Mouse (Mus musculus) T-helper 17 cell (primary cell): ENCODE measurements around the gene Crlf1.

Experiments
- in situ Hi-C, 2 experiments: fragments of 300-600 bp; cut with MboI, MseI; formaldehyde crosslinking; loops; 1 replicate in 1 of 2; 2 replicates in 1 of 2; pipeline ENCODE4 v1.15.1; 2025; ENCODE audit warnings: high pct_unique_total_duplicates in 2 of 2

The Crlf1 gene

DNA sequence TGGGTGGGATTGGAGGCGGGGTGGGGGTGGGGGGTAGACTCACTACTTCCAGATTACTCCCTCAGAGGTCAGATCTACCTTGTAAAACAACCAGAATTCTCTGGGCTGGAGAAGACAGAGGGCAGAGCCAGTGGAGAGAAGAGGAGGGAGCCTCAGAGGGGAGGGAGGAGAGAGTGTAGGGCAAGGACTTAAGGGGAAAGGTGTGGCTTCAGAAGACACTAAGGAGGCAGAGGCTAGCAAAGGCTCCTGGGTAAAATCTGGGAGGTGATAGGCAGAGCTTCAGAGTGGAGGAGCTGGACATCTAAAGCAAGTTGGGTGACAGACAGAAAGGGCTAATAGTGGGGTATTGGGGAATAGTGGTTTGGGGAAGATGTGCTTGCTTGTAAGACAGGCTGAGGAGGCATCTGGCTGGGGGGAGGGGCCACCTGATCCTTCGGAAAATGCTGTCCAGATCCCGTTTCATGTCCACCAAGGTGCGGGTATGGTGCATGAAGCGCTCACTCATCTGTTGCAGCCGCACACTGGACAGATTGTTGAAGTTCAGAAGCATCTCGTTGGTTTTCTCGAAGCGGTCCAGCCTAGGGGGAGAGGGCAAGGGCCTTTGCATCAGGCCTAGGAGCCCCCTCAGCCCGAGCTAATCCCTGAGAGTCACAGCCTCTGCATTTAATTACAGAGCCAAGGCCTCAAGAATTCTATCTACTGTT lies 25.1 kb downstream of the Crlf1 start:
- in situ Hi-C loops = no loop called here

DNA sequence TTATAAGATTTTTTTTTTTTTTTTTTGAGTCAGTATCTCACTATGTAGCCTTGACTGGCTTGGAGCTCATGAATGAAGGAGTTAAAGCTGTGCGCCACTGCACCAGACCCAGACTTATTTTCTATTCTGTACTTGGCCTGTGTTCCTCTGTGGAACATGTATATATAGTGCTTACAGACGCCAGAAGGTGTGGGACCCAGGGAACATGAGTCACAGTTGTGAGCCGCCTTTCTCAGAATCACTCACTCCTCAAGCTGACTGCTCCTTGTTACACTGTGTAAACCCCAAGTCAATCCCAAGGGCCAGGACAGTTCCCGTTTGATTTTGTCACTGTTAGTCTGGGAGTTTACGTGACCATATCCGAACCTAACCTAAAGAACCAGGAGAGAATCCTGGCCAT lies 26.1 kb downstream of the Crlf1 start:
- in situ Hi-C loops = no loop called here

DNA sequence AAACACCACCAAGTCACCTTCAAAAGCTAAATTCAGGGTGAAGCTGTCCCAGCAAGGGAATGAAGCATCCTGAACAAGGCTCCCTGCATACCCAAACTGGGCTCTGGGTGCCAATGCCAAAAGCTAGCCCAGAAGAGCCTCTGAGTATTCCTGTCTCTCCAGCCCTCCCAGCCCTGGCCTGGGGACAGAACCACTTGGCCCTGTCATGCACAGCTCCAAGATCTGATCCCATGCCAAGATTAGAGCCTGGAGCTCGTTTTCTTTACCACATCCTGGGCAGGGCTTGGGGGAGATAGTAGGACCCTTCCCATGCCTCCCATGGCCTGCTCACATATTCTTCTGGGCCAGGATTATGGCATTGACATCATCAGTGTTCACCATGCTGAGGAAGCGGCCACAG lies 26.6 kb downstream of the Crlf1 start:
- in situ Hi-C loops = no loop called here

DNA sequence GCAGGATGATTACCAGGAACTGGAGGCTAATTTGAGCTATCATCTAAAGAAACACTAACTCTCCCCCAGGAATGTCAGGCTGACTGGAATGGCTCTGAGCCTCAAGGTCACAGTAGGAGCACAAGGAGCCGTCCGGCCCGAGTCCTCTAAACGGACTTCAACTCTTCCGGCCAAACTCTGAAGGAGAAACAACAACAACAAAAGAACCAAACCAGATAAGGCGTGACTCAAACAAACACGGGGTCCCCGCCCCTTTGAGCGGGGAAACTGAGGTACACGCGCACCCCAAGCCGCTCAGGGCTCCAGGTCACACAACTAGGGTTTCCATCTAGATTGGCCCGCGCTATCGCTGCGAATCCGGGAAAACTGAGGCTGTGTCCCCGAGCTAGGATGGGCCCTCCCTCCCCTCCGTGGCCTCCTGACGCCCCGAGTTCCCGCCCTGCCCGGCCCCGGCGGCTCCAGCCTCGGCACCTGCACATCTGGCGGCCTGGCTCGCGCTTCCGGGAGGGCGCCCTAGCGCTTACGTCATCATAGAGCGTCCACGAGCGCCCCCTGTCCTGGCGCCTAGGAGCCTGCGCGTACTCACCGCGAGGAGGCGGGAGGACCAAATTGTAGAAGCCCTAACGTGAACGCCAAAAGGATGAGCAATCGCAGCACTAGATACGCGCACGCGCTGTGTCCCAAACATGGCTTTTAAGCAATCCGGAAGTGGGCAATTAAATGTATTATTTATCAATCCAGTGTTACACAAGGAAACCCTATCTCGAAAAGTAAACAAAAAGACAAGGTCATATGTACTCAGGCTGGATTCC lies 29.8 kb downstream of the Crlf1 start:
- in situ Hi-C loops = no loop called here

DNA sequence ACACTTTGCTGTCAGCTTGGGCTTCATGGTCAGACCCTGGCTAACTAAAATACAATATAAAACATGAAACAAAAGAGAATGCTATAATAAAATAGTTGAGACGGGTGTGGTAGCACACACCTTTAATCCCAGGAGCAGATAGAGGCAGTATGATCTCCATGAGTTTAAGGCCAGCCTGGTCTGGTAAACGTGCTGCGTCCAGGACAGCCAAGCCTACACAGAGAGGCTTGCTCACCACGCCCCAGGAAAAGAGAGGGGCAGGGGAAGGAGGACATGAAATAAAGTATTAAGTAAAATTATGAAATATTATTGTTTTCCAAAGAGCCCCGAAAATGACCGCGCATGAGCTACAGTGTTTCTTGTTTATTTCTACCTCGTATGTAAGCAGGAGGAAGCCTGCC lies 34.2 kb downstream of the Crlf1 start:
- in situ Hi-C loops = no loop called here

DNA sequence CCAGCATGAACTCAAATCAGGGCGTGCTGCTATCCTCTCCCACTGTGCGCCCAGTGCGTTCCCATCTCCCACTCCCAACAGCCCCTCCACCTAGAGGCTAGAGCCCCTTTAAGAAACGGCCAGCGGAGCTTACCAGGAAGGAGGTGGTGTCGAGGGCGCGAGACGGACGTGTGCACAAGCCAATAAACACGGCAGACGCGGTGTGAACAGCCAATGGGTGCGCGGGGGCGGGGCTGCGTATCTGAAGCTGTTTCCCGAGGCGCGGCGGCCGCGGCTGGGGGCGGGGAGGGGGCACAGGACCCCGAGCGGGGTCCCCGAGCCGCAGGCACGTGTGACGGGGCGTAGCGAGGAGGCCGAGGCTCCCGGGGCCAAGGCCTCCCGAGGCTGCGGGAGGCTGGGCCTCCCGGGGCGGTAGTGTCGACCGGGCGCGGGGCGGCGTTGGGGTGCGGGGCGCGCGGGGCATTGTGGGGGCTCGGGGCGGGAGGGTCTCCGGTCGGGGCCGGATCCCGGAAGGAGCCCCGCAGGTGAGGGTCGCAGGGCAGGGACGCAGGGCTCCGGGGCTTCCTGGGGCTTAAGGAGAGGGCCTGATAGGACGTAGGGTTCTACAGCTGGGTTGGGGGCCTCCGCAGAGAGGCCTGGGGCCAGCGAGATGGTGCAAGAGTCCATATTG lies 34.7 kb downstream of the Crlf1 start, which contains the start of the genes Fkbp8 and Kxd1:
Gene Fkbp8 (plus strand): TSS at position 213 of the 670 bp plus-strand sequence.
Gene Kxd1 (minus strand): TSS at position 445 of the 670 bp plus-strand sequence.
- in situ Hi-C loops = no loop called here

DNA sequence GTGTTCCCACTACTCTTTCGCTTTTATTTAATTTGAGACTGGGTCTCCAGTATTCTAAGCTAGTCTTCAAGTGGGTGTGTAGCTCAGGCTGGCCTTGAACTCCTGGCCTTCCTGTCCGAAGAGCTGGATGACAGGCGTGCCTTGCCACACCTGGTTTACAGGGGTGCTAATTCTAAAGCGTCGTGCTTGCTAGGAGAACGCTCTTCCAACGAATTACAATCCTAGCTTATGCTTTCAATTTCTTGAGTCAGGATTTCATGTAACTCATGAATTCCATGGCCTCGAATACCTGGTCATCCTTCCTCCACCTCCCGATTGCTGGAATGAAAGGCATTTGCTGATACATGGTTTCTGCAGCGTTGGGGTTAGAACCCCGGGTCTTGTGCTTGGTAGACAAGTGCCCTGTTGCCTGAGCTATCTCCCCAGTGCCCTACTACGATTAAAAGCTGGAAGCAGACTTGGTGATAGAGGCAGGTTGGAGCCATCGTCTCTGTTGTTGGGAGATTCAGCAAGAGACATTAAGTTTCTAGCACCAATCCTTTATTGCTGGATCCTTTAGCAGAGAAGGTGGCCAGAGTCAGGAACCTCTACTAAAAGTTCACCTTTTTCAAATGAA lies 35.3 kb downstream of the Crlf1 start:
- in situ Hi-C loops = no loop called here

DNA sequence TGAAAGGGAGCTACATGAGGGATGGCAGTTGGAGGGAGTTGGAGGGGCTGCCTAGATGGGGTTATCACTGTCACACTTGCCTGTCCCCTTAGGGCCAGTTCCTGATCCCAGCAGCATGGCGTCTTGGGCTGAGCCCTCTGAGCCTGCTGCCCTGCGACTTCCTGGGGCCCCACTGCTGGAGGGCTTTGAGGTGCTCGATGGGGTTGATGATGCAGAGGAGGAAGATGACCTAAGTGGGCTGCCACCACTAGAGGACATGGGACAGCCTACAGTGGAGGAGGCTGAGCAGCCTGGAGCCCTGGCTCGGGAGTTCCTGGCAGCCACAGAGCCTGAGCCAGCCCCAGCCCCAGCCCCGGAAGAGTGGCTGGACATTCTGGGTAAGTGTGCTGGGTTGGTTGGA lies 36.3 kb downstream of the Crlf1 start:
- in situ Hi-C loops = no loop called here

DNA sequence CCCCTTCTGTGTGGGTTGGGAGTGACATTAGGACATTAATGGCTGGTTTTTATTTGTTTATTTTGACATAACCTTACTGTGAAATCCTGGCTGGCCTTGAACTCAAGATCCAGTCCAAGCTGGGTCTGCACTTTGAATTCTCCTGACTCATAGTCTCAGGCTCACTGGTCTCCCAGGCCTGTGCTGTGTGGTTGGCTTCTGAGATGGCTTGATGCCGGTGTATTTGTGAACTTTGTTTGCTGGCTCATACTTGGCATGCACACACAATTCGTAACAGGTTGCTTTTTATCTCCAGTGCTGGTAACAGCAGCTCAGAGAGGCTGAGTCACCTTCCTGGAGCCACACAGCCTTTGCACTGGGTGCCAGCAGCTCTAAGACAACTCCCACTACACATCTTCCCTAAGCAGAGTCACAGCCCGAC lies 36.8 kb downstream of the Crlf1 start:
- in situ Hi-C loops = no loop called here

DNA sequence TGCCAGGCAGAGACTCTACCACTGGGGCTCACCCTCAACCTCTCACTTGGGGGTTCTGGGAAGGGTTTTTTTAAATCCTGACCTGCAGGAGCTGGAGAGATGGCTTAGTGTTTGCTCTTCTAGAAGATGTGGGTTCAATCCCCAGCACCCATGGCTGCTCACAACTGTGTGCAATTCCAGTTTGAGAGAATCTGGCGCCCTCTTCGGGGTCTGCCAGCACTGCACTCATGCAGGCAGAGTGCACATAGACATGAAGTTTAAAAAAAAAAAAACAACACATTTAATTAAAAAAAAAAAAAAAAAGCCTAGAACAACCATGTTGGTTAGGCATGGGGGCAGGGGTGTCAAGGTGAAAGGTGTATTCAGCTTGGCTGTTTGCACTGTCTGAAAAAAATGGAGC lies 37.4 kb downstream of the Crlf1 start:
- in situ Hi-C loops = no loop called here

DNA sequence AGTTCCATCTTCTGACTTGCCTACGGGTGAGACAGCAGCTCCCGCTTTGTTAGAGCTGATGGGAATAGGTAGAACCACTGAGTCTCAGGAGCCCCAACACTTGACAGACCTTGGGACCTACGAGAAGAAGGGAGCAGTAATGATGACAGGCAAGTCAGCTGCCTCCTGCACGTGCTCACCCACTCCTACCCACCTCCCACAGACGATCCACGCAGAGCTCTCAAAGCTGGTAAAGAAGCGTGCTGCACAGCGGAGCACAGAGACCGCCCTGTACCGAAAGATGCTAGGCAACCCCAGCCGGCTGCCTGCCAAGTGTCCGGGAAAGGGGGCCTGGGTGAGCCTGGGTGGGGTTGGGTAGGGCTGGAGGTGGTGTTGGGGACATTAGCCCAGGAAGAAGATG lies 41.3 kb downstream of the Crlf1 start:
- in situ Hi-C loops = no loop called here

DNA sequence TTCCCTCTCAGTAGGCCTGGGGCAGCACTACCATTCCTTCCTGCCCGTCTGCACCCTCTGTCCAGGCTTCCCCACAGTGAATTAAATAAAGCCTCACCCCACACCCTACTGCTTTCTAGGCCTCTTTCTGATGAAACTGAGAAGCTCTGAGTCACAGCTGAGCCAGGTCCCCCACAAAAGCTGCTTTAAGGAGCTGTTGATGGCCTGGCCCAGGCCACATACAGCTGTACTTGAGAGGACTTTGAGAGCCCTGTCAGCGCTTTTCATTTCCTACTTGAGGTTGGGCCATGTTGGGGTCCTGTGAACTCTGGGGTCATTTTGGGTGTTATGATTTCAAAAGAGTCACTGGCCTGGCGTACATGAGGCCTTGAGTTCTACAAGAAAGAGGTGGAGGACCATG lies 42.3 kb downstream of the Crlf1 start:
- in situ Hi-C loops = no loop called here

DNA sequence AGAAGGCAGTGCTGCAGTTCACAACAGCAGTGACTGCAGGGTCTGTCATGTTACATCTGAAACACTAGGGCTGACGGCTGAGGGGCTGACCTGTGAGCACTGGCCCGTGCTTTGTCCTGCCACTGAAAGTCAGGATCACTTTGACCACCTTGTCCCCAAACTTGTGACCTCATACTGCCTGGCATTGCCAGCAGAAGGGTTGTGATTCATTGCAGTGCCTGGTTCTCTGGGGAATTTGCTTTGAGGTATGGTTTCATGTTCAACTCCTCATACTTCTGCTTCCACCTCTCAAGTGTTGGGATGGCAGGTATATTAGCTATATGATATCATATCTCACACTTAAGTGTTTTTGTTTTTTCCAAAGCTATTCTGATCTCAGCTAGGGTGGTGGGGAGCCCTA lies 42.7 kb downstream of the Crlf1 start:
- in situ Hi-C loops = no loop called here

DNA sequence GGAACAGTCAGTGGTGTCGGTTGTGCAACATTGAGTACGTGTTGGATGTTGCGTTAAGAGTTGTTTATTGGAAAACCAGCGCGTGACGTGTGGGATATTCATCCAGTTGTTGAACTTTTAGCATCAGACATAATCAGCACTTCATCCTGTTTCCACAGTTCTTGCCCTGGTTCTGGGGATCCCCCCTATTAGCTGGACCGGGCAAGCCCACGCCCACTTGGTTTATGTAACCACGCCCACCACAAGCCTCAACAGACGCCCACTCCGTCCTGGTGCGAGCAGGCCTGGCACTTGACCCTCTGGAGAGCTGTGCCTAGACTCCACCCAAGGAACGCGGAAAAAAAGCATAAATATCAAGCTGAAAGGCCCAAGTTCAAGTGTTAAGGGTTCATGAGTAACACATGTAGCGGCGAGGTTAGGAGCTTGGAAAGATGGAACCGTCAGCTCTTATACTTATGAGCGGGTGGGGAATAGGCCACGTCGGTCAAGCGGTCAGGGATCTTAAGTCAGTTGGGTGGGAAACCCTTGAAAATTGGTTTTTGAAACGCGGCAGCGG lies 45.1 kb downstream of the Crlf1 start:
- in situ Hi-C loops = no loop called here

DNA sequence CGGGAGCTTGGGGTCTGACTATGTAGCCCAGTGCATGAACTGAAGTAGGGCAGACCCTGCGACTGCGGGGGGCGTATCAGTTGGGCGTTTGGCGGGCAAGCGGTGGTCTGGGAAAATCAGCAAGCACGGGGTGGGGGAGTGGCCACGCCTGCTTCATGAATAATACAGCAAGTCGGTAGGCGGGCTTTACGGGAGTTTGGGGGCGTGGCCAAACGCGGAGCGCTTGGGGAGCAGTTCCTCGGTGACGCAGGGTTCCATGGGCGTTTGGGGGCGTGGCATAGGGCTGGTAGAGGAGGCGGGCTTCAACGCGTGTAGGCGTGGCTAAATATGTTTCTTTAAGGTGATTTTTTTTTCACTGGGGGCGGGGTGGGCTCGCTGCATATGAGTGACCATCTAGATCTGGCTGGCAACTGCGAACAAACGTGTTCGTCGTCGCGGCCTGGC lies 45.7 kb downstream of the Crlf1 start:
- in situ Hi-C loops = no loop called here

DNA sequence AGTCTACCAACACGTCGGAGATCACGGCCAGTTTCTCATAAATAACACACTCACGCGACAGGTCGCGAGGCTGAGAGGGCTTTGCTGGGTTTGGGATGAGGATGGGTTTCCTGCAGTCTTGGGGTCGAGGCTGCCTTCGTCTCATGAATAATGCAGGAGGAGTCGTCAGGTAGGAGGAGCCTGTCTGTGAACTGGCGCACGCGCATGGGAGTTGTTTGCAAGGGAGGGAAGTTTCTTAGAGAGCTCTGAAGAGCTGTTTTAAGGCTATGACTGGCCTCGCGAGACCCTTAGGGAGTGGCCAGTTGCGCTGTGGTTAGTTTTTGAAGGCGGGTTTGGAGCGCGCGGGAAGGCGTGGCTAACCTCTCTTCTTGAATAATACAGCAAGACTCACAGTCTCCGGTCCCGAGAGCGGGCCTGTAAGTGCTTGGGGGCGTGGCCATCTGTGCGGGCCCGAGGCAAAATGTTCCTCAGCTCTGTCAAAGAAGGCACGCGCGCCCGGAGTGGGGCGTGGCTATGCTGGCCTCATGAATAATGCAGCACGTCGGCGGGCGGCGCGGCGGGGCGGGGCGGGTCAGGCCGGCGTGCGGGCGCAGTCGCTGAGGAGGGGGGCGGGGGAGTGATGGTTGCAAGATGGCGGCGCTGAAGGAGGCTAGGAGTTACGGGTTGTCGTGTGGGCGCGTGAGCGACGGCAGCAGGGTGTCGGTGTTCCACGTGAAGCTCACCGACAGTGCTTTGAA lies 46.3 kb downstream of the Crlf1 start, which contains the start of gene Ell:
Gene Ell (plus strand): TSS at position 381 of the 737 bp plus-strand sequence.
- in situ Hi-C loops = no loop called here

DNA sequence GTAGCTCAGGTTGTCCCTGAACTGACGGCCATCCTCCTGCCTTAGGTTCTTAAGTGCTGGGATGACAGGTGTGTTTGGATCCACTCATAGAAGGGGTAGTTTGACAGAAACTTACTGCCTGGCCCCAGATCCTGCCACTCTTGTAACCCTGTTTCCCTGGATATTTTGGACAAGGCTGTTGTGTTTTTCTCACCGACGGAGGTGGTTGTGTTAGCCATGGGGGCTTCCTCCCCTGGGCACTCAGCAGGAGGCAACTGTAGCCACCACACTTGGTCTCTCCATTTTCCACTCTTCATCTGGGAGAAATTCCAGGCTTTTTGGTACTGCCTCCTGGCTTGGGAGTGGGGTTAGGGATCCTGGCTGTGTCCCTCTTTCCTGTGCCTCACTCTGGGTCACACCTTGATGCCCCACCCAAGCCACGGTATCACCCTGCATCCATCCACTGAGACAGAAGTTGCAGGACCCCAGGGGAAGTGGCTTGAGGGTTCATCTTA lies 47.1 kb downstream of the Crlf1 start:
- in situ Hi-C loops = no loop called here

DNA sequence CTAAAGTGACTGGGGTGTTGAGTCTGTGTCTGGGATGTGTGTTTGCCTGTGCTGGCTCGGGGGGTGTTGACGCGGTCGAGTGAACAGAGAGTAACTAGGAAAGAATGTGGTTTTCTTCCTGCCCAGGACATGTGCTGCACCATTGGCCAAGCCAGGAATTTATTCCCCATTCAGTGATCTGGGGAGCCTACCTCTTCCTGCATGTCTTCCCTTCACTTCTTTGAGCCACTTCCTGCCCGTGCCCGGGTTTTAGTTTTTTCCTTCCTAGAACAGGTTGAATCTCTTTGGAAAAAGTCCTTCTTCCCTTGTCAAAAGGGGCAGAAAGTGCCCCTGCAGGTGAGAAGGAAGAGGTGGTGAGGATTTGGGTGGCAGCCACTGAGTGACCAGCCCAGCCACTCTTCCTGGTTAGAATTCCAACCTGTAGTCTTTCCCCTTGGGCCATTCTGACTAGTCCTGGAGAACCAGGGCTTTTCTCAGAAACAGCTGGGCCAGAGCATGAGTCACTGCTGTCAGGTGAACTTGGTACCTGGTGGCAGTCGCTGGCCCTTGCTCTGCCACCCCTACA lies 47.6 kb downstream of the Crlf1 start:
- in situ Hi-C loops = no loop called here

DNA sequence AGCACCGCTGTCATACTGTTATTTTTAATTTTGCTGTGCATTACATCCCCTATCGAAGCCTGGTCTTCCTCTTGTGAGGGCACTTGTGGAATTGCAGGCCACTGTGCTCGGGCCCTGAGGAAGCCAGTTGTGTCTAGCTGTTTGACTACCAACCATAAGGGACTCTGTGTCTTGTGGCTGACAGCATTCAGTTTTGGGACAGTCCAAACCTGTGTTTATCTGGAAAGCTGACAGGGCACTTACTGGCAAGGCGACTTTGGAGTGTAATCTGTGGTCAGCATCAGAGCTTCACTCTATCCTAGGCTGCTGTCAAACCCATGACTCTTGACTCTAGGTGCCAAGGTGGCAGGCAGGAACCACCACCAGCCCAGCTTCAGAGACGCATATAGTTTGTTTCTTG lies 48.1 kb downstream of the Crlf1 start:
- in situ Hi-C loops = no loop called here

DNA sequence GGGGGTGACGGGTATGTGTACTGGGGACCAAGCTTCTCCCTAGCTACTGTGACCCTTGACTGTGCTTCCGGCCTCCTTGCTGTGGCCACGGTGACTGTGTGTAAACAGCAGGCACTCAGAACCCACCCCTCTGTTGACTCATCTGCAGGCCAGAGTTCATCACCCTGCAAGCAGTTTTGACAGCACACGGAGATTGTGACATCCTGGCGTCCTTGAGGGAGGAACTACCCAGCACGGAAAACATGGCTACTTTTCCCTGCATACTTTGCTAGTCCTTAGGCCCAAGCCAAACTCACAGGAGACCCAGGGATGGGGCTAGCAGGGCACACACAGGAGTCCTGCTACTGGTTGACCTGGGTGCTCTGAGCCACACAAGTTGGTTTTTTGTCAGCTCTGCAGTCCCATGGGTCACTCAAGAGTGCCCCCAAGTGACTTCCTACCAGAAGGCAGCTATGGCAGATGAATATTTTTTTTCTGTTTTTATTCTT lies 51.3 kb downstream of the Crlf1 start:
- in situ Hi-C loops = no loop called here
